Mouse (Mus musculus): ENCODE measurements around the gene Add3. TPM values are rescaled to one million over a fixed set of nuclear protein-coding genes. Genes with fewer than 3 reads are reported as not detected.
A peak's percentile ranks its signal among the peaks of the same experiment; 100 is the strongest.

Gene Add3
- total and polyA plus RNA-seq, 2 experiments from 2014 or later = 52.3 to 52.6 TPM

DNA sequence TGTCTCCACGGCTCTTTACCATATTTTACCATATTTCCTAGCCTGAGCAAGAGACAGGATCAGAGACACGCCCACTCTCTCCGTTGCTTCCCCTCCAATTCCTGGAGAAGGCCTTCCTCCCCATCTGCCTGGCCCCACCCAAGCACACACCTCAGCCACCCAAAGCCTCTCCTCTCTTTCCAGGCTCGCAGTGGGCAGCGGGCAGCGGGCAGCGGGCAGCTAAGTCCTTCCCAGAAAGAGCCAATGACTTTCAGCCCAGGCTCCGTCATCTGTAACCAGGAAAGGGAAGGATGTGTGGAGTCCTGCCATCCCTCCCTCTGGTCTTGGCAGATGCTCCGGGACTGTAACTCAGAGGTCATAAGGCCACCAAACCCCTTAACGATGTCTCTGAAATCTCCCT is 120.0 kb downstream of the Add3 start:
- no peak overlapping the region for H3K27ac ChIP-seq (ENCODE audit: low read depth, low read length)
- no peak for TF ChIP-seq CTCF (IDR thresholded peaks at IDR 0.05; ENCODE audit: low read depth)
- H3K36me3 ChIP-seq (ENCODE audit: insufficient read depth) = no peaks in the 10 kb centered on the region
- no peak for ATAC-seq
- H3K9me3 ChIP-seq (ENCODE audit: low read length) = no peaks in the 10 kb centered on the region
- no peak overlapping the region for H3K4me2 ChIP-seq (ENCODE audit: low read depth)
- H3K4me1 ChIP-seq (ENCODE audit: insufficient read depth) = no peaks in the 10 kb centered on the region
- no peak for DNase-seq
- 73% methylated on average over 10 of the region's 10 CpGs for WGBS
- no peak overlapping the region for H3K9ac ChIP-seq
- H3K27me3 ChIP-seq (ENCODE audit: insufficient read depth, low read length) = no peaks in the 10 kb centered on the region
- no peak overlapping the region for H3K4me3 ChIP-seq (ENCODE audit: low read depth, low read length)

DNA sequence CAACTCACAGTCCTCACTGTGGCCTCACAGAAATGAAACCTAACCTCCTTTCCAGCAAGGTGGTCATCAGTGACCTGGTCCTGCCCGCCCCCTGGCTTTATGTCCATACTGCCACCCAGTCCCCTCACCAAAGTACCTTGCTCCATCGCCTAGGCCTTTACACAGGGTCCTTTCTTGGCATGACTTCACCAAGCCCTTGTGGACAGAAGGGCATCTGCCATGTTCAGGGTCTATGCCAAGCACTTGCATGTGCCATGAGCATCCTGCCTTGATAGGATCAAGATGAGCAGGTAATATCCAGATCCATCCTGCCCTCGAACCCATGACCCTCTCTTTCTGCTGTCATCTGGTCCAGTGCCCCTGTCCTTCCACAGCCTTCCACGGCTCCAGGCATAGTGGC is 120.6 kb downstream of the Add3 start:
- no peak overlapping the region for H3K4me3 ChIP-seq (ENCODE audit: low read depth, low read length)
- TF ChIP-seq CTCF (IDR thresholded peaks at IDR 0.05; ENCODE audit: low read depth) = no peak
- 95% methylated on average over 4 of the region's 4 CpGs for WGBS
- no peaks in the 10 kb centered on the region for H3K27me3 ChIP-seq (ENCODE audit: insufficient read depth, low read length)
- H3K9me3 ChIP-seq (ENCODE audit: low read length) = no peaks in the 10 kb centered on the region
- no peaks in the 10 kb centered on the region for H3K36me3 ChIP-seq (ENCODE audit: insufficient read depth)
- H3K9ac ChIP-seq = no peak overlapping the region
- ATAC-seq = no peak
- no peaks in the 10 kb centered on the region for H3K4me1 ChIP-seq (ENCODE audit: insufficient read depth)
- no peak overlapping the region for H3K4me2 ChIP-seq (ENCODE audit: low read depth)
- no peak overlapping the region for H3K27ac ChIP-seq (ENCODE audit: low read depth, low read length)
- DNase-seq = no peak

DNA sequence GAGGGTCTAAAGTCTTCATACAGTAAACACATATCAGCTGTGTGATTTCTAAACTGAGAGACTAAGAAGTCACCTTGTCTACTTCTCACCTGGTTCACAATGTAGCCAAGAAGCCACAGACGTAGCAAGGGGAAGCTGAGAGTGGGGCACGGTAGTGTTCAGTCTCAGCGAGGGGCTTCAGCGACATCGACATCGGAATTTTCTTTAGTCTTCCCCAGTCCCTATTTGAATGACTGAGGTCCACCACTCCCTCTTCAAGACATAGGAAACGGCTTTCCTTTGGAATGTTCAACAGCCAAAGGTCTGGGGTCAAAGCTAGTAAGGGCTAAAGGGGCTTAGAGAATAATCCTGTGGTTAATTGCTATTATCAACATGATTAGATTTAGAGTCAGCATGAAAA is 121.8 kb downstream of the Add3 start:
- WGBS = 81% methylated on average over 7 of the region's 7 CpGs
- DNase-seq = no peak

DNA sequence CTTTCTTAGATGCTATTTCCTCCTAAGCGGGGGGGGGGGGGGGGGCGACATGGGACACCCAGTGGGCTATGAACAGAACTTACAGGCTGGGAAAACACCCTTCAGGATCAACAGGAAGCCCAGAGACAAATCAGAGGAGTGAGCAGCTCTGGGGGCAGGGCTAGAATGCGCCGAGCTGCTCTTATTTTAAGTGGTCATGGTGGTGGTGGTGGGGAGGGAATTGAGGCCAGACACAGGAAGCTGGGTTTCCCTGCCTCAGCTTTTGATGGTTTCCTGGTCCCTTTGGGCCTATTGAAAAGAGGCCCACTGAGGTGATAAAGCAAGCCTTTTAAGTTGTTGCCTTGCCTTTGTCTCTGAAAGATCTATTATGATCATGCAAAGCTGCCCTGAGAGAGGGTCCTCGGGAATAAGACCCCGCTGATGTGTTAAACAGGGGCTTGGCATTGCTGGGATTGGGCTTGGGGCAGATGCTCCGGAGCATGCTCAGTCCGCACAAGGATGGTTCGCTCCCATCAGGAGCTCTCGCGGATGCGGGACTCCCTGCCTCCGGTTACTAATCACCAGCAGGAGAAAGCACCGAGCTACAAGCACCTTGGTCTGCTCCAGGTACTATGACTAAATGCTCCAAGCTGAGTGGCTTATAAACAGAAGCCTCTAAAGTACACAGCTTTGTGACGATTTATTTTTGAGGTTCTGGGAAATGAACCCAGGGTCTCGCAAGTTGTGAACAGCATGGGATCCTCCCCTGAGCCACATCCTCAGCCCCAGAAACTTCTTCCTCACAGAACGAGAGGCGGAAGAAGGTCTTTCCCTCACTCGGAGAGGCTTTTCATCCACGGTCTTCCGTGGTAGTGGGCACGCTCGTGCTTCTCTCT is 123.9 kb downstream of the Add3 start:
- Histone ChIP-seq H3K4me1 (ENCODE audit: insufficient read depth) (no peaks in the 10 kb centered on the region), H3K4me2 (ENCODE audit: low read depth) (no peak overlapping the region), H3K27ac (ENCODE audit: low read depth, low read length) (no peak overlapping the region), H3K36me3 (ENCODE audit: insufficient read depth) (no peaks in the 10 kb centered on the region), H3K9ac (no peak overlapping the region), H3K9me3 (ENCODE audit: low read length) (no peaks in the 10 kb centered on the region), H3K4me3 (ENCODE audit: low read depth, low read length) (no peak overlapping the region), H3K27me3 (ENCODE audit: insufficient read depth, low read length) (no peaks in the 10 kb centered on the region)
- WGBS = 38% methylated on average over 21 of the region's 23 CpGs
- DNase-seq (no peak), ATAC-seq (no peak)
- TF ChIP-seq CTCF (IDR thresholded peaks at IDR 0.05; ENCODE audit: low read depth) = no peak

More for the DNA sequence above, 121.8 kb downstream of the Add3 start:
- Histone ChIP-seq H3K36me3 (ENCODE audit: insufficient read depth) (no peaks in the 10 kb centered on the region), H3K4me3 (ENCODE audit: low read depth, low read length) (no peak overlapping the region), H3K4me1 (ENCODE audit: insufficient read depth) (no peaks in the 10 kb centered on the region), H3K9me3 (ENCODE audit: low read length) (no peaks in the 10 kb centered on the region), H3K4me2 (ENCODE audit: low read depth) (no peak overlapping the region), H3K27me3 (ENCODE audit: insufficient read depth, low read length) (no peaks in the 10 kb centered on the region), H3K9ac (no peak overlapping the region), H3K27ac (ENCODE audit: low read depth, low read length) (no peak overlapping the region)
- TF ChIP-seq CTCF (IDR thresholded peaks at IDR 0.05; ENCODE audit: low read depth) = no peak
- no peak for ATAC-seq

DNA sequence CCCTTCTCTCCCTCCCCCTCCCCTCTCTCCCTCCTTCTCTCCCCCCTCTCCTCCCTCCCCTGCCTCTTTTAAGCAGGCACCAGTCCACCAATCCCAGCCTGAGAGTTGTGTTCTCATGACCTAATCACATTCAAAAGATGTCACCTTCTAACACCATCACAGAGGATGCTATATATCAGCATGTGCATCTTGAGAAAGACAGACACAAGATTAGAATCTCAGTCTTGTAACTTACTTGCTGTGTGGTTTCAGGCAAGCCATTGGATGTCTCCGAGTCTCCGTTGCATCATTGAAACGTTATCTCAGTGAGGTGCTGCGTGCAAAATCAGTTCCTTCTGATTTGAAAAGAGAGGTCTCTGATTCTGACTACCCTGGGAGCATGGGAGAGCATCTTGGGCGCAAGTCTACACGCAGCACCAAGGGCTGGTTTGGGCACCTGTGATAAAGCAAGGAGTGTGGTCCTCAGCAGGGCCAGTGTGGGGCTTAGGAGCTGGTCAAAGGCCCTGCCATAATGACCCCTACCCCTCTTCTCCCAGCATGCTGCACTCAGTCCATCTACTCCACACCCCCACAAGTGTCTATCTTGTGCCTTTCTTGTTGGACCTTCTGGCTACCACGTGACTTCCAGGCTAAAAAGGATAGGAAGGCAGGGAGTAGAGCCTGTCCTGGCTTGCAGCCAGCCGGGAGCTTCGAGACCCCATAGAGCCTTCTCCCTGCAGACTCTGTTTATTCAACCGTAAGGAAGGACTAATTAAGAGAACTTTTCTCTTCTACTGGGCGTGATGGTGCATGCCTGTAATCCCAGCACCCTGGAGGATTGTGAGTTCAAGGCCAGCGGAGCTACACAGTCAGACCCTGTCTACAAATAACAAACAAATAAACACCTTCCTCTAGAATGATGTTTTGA is 124.8 kb downstream of the Add3 start:
- Histone ChIP-seq H3K27me3 (ENCODE audit: insufficient read depth, low read length) (no peaks in the 10 kb centered on the region), H3K4me3 (ENCODE audit: low read depth, low read length) (no peak overlapping the region), H3K4me1 (ENCODE audit: insufficient read depth) (no peaks in the 10 kb centered on the region), H3K9me3 (ENCODE audit: low read length) (no peaks in the 10 kb centered on the region), H3K9ac (no peak overlapping the region), H3K27ac (ENCODE audit: low read depth, low read length) (no peak overlapping the region), H3K36me3 (ENCODE audit: insufficient read depth) (no peaks in the 10 kb centered on the region), H3K4me2 (ENCODE audit: low read depth) (no peak overlapping the region)
- 48% methylated on average over 12 of the region's 12 CpGs for WGBS
- ATAC-seq (no peak), DNase-seq (peak; percentile 20)
- no peak for TF ChIP-seq CTCF (IDR thresholded peaks at IDR 0.05; ENCODE audit: low read depth)

DNA sequence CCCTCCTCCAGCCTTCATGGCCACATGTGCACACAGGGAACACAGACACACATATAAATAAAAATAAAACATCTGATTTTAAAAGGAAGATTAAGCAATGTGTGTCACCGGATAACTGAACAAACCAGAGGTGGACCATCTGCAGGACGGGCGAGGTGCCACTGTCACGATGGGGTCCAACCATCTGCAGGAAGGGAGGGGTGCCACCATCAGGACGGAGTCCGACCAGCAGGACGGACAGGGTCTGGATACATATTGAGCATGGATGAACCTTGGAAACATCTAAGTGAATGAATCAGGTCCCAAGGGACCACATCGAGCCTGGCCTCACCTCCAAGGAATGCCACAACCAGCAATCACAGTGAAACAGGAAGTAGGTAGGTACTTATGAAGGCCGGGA is 127.1 kb downstream of the Add3 start:
- Histone ChIP-seq H3K4me1 (ENCODE audit: insufficient read depth) (no peaks in the 10 kb centered on the region), H3K4me2 (ENCODE audit: low read depth) (no peak overlapping the region), H3K9me3 (ENCODE audit: low read length) (no peaks in the 10 kb centered on the region), H3K27me3 (ENCODE audit: insufficient read depth, low read length) (no peaks in the 10 kb centered on the region), H3K27ac (ENCODE audit: low read depth, low read length) (no peak overlapping the region), H3K36me3 (ENCODE audit: insufficient read depth) (no peaks in the 10 kb centered on the region), H3K9ac (no peak overlapping the region), H3K4me3 (ENCODE audit: low read depth, low read length) (no peak overlapping the region)
- no peak for ATAC-seq
- TF ChIP-seq CTCF (IDR thresholded peaks at IDR 0.05; ENCODE audit: low read depth) = no peak
- no peak for DNase-seq
- 90% methylated on average over 9 of the region's 9 CpGs for WGBS
